In genomic region chr11:70647716-70648420, GRCm38 (mm10) we compare ENCODE assay signal across 8 mouse cellular contexts. TPM values are rescaled to one million over a fixed set of nuclear protein-coding genes. Genes with fewer than 3 reads are reported as not detected.
A peak's percentile ranks its signal among the peaks of the same experiment; 100 is the strongest.
DNase-seq lines count a peak whose midpoint lies in the region; ATAC-seq and TF ChIP-seq lines count a peak whose summit lies in the region.

No protein-coding gene starts in this region.

- peaks cover 47% of the 10 kb centered on the region for H3K4me1 ChIP-seq in hindbrain, embryonic 12.5 days
- H3K4me1 ChIP-seq in liver, adult 2 months (ENCODE audit: control insufficient read depth, insufficient read depth, low read length) = peaks cover 29% of the 10 kb centered on the region
- peaks cover 70% of the 10 kb centered on the region for H3K4me1 ChIP-seq in neural tube, embryonic 15.5 days

- peaks cover 60% of the 10 kb centered on the region for H3K36me3 ChIP-seq in hindbrain, embryonic 12.5 days
- H3K36me3 ChIP-seq in liver, adult 2 months (ENCODE audit: control insufficient read depth, insufficient read depth, low read length) = peaks cover 37% of the 10 kb centered on the region
- peaks cover 52% of the 10 kb centered on the region for H3K36me3 ChIP-seq in neural tube, embryonic 15.5 days

- WGBS in hindbrain, embryonic 12.5 days = 3% methylated on average over 28 of the region's 28 CpGs
- WGBS in liver, adult 2 months = 2% methylated on average over 28 of the region's 28 CpGs
- WGBS in neural tube, embryonic 15.5 days = 5% methylated on average over 28 of the region's 28 CpGs

- peak overlapping the region; percentile 99 for H3K4me2 ChIP-seq in hindbrain, embryonic 12.5 days (replicated peaks)
- peak overlapping the region; percentile 100 for H3K4me2 ChIP-seq in neural tube, embryonic 15.5 days

- TF ChIP-seq POLR2A in liver, adult 2 months (IDR thresholded peaks at IDR 0.05; ENCODE audit: extremely low read depth, insufficient read depth, low read length) = no peak

- H3K27me3 ChIP-seq in hindbrain, embryonic 12.5 days = no peaks in the 10 kb centered on the region
- H3K27me3 ChIP-seq in liver, adult 2 months (ENCODE audit: control insufficient read depth, insufficient read depth, low read length) = no peaks in the 10 kb centered on the region
- no peaks in the 10 kb centered on the region for H3K27me3 ChIP-seq in neural tube, embryonic 15.5 days (replicated peaks)

- peak overlapping the region; percentile 81 for H3K9ac ChIP-seq in hindbrain, embryonic 12.5 days
- peak overlapping the region; percentile 90 for H3K9ac ChIP-seq in liver, adult 2 months (ENCODE audit: low read depth, low read length)
- H3K9ac ChIP-seq in neural tube, embryonic 15.5 days (replicated peaks) = peak overlapping the region; percentile 80

- H3K27ac ChIP-seq in hindbrain, embryonic 12.5 days = peak overlapping the region; percentile 93
- H3K27ac ChIP-seq in liver, adult 2 months (replicated peaks; ENCODE audit: insufficient read depth, low read depth, low read length) = peak overlapping the region; percentile 98
- peak overlapping the region; percentile 97 for H3K27ac ChIP-seq in neural tube, embryonic 15.5 days (replicated peaks)

- no peak for TF ChIP-seq CTCF in liver, adult 2 months (IDR thresholded peaks at IDR 0.05; ENCODE audit: low read depth, low read length)

- no peaks in the 10 kb centered on the region for H3K9me3 ChIP-seq in hindbrain, embryonic 12.5 days (replicated peaks)
- H3K9me3 ChIP-seq in neural tube, embryonic 15.5 days (replicated peaks) = no peaks in the 10 kb centered on the region

- no peak for ATAC-seq in CD4-positive, CD25-positive, alpha-beta regulatory T cell, adult 4 months
- peak; percentile 38 for ATAC-seq in hindbrain, embryonic 12.5 days (ENCODE audit: low FRiP score)
- 0 out of 2 replicates have a peak, but pooled peaks have one; percentile 12 for ATAC-seq in neural tube, embryonic 15.5 days (ENCODE audit: low FRiP score)

- H3K79me2 ChIP-seq in liver, adult 2 months (ENCODE audit: control insufficient read depth, insufficient read depth, low read length) = peaks cover 24% of the 10 kb centered on the region

- H3K4me3 ChIP-seq in hindbrain, embryonic 12.5 days = peak overlapping the region; percentile 66
- peak overlapping the region; percentile 77 for H3K4me3 ChIP-seq in liver, adult 2 months (ENCODE audit: insufficient read depth, low read depth, low read length)
- peak overlapping the region; percentile 76 for H3K4me3 ChIP-seq in neural tube, embryonic 15.5 days (replicated peaks)

- DNase-seq in CD4-positive, CD25-positive, alpha-beta regulatory T cell, adult 2 months (ENCODE audit: low read depth, low spot score) = peak; percentile 57
- peak; percentile 43 for DNase-seq in urinary bladder, postnatal 25 days (ENCODE audit: low spot score)
- no peak for DNase-seq in urinary bladder, adult 2 months (ENCODE audit: low spot score)
- DNase-seq in liver, adult 2 months (ENCODE audit: extremely low read depth, low read depth, low spot score) = no peak
- no peak for DNase-seq in left cerebral cortex, adult 11 months (ENCODE audit: low spot score)

RNA-seq across cellular contexts. Expression of gene Slc25a11, which starts 0.6 kb away (rescaled TPM):
- polyA plus RNA-seq in CD4-positive, CD25-positive, alpha-beta regulatory T cell, adult 4 months (2017; shearing (Covaris generic)) = 100 to 1,000 TPM in 1 of 2 experiments, 10 to 100 TPM in 1; 84.0 to 102 TPM
- polyA plus RNA-seq in urinary bladder, adult 2 months (2012; rRNA removed) = 93.9 and 96.9 TPM in 2 replicates
- 145 and 148 TPM in 2 replicates for polyA plus RNA-seq in hindbrain, embryonic 12.5 days (2016; fragmentation: Nextera tagmentation; extraction: Ambion mirVana)
- total RNA-seq in liver, adult 2 months (2014; rRNA removed) = 108 and 109 TPM in 2 replicates
- 113 and 118 TPM in 2 replicates for polyA plus RNA-seq in liver, adult 2 months (2012; rRNA removed)
- 169 and 174 TPM in 2 replicates for polyA plus RNA-seq in neural tube, embryonic 15.5 days (2015; fragmentation: Nextera tagmentation; extraction: Ambion mirVana)

RNA-seq across cellular contexts. Expression of gene Rnf167, which starts 0.8 kb away (rescaled TPM):
- polyA plus RNA-seq in CD4-positive, CD25-positive, alpha-beta regulatory T cell, adult 4 months (2017; shearing (Covaris generic)) = 100 to 1,000 TPM; 389 to 496 TPM
- 116 and 119 TPM in 2 replicates for polyA plus RNA-seq in urinary bladder, adult 2 months (2012; rRNA removed)
- 96.0 and 102 TPM in 2 replicates for polyA plus RNA-seq in hindbrain, embryonic 12.5 days (2016; fragmentation: Nextera tagmentation; extraction: Ambion mirVana)
- 34.3 and 37.7 TPM in 2 replicates for total RNA-seq in liver, adult 2 months (2014; rRNA removed)
- polyA plus RNA-seq in liver, adult 2 months (2012; rRNA removed) = 68.4 and 75.4 TPM in 2 replicates
- 100 and 109 TPM in 2 replicates for polyA plus RNA-seq in neural tube, embryonic 15.5 days (2015; fragmentation: Nextera tagmentation; extraction: Ambion mirVana)

RNA-seq across cellular contexts. Expression of gene Pfn1, which starts 6.6 kb away (rescaled TPM):
- polyA plus RNA-seq in CD4-positive, CD25-positive, alpha-beta regulatory T cell, adult 4 months (2017; shearing (Covaris generic)) = 1,000 to 10,000 TPM; 2,750 to 3,189 TPM
- polyA plus RNA-seq in urinary bladder, adult 2 months (2012; rRNA removed) = 1,258 and 1,344 TPM in 2 replicates
- 1,190 and 1,267 TPM in 2 replicates for polyA plus RNA-seq in hindbrain, embryonic 12.5 days (2016; fragmentation: Nextera tagmentation; extraction: Ambion mirVana)
- total RNA-seq in liver, adult 2 months (2014; rRNA removed) = 132 and 210 TPM in 2 replicates
- polyA plus RNA-seq in liver, adult 2 months (2012; rRNA removed) = 583 and 713 TPM in 2 replicates
- polyA plus RNA-seq in neural tube, embryonic 15.5 days (2015; fragmentation: Nextera tagmentation; extraction: Ambion mirVana) = 679 and 994 TPM in 2 replicates

RNA-seq across cellular contexts. Expression of gene Gp1ba, which starts 8.9 kb away (rescaled TPM):
- polyA plus RNA-seq in CD4-positive, CD25-positive, alpha-beta regulatory T cell, adult 4 months (2017; shearing (Covaris generic)) = under 1 TPM; 0.39 to 0.43 TPM
- polyA plus RNA-seq in urinary bladder, adult 2 months (2012; rRNA removed) = 0.01 and 0.10 TPM in 2 replicates
- 0.10 and 0.38 TPM in 2 replicates for polyA plus RNA-seq in hindbrain, embryonic 12.5 days (2016; fragmentation: Nextera tagmentation; extraction: Ambion mirVana)
- total RNA-seq in liver, adult 2 months (2014; rRNA removed) = 0.07 TPM in 1 of 2 replicates, not detected in the other
- polyA plus RNA-seq in liver, adult 2 months (2012; rRNA removed) = 0.09 TPM in 1 of 2 replicates, not detected in the other
- 0.15 TPM in 2 replicates for polyA plus RNA-seq in neural tube, embryonic 15.5 days (2015; fragmentation: Nextera tagmentation; extraction: Ambion mirVana)

RNA-seq across cellular contexts. Expression of gene Eno3, which starts 9.1 kb away (rescaled TPM):
- polyA plus RNA-seq in CD4-positive, CD25-positive, alpha-beta regulatory T cell, adult 4 months (2017; shearing (Covaris generic)) = 10 to 100 TPM; 32.6 to 32.7 TPM
- 104 and 126 TPM in 2 replicates for polyA plus RNA-seq in urinary bladder, adult 2 months (2012; rRNA removed)
- polyA plus RNA-seq in hindbrain, embryonic 12.5 days (2016; fragmentation: Nextera tagmentation; extraction: Ambion mirVana) = 14.9 and 18.5 TPM in 2 replicates
- 3.0 and 3.3 TPM in 2 replicates for total RNA-seq in liver, adult 2 months (2014; rRNA removed)
- polyA plus RNA-seq in liver, adult 2 months (2012; rRNA removed) = 4.0 and 4.5 TPM in 2 replicates
- polyA plus RNA-seq in neural tube, embryonic 15.5 days (2015; fragmentation: Nextera tagmentation; extraction: Ambion mirVana) = 12.6 and 17.5 TPM in 2 replicates

Comparison
In these comparisons a context has a peak if more than half of its experiments do, and no peak if none do; other contexts are left out.
1. DNase-seq: peak in CD4-positive, CD25-positive, alpha-beta regulatory T cell, adult 2 months (single experiment) and urinary bladder, postnatal 25 days (single experiment); none in urinary bladder, adult 2 months (single experiment), liver, adult 2 months (single experiment) and left cerebral cortex, adult 11 months (single experiment).
2. Peak in every context shown above with its lines, with median percentiles within 50 percentile points of each other: H3K27ac ChIP-seq, H3K4me3 ChIP-seq and H3K9ac ChIP-seq.